Mouse (Mus musculus) forebrain, embryonic 14.5 days (tissue): ENCODE results near the gene Wipf1. TPM values are rescaled to one million over a fixed set of nuclear protein-coding genes. Genes with fewer than 3 reads are reported as not detected.
"Not testable (repeated sequence)": the region's sequence is repeated elsewhere in the genome, so short reads cannot be mapped to it uniquely, and the experiment has no call there.

Experiments used
- ATAC-seq: fragments of 200-750 bp; cut with Nextera tagmentation; 2 replicates; pipeline ENCODE4 v1.8.0; 2017; ENCODE audit warnings: mild to moderate bottlenecking, moderate library complexity
- DNase-seq: peaks from one replicate; pipeline ENCODE4 v3.0.0-alpha.2; 2015; ENCODE audit warnings: low spot score
- H3K27ac ChIP-seq: fragments of 300-500 bp; sonication (generic); 2 replicates; pipeline ENCODE4 v1.5.1; 2014; ENCODE audit warnings: low read depth, mild to moderate bottlenecking, control low read depth, low read length, moderate library complexity
- H3K27me3 ChIP-seq: fragments of 300-500 bp; sonication (generic); replicated peaks from 2 replicates; pipeline ENCODE4 v1.6.1; 2014; ENCODE audit warnings: low read length, control low read depth, mixed read lengths; ENCODE audit not compliant: control insufficient read depth, insufficient read depth
- H3K36me3 ChIP-seq: fragments of 300-500 bp; sonication (generic); 2 replicates; pipeline ENCODE4 v1.6.1; 2014; ENCODE audit warnings: low read length, control low read depth; ENCODE audit not compliant: control insufficient read depth, insufficient read depth
- H3K4me1 ChIP-seq: fragments of 300-500 bp; sonication (generic); 2 replicates; pipeline ENCODE4 v1.6.1; 2014; ENCODE audit warnings: antibody characterized with exemption, low read length, control low read depth; ENCODE audit not compliant: control insufficient read depth, insufficient read depth
- H3K4me2 ChIP-seq: fragments of 300-500 bp; sonication (generic); 2 replicates; pipeline ENCODE4 v1.6.1; 2014; ENCODE audit warnings: mild to moderate bottlenecking, control low read depth, low read length
- H3K4me3 ChIP-seq: fragments of 300-500 bp; sonication (generic); 2 replicates; pipeline ENCODE4 v1.5.1; 2014; ENCODE audit warnings: low read depth, low read length, control low read depth
- H3K9ac ChIP-seq: fragments of 300-500 bp; sonication (generic); 2 replicates; pipeline ENCODE4 v1.6.1; 2014; ENCODE audit warnings: mild to moderate bottlenecking, low read length, control low read depth, moderate library complexity
- H3K9me3 ChIP-seq: fragments of 300-500 bp; sonication (generic); replicated peaks from 2 replicates; pipeline ENCODE4 v1.6.1; 2016; ENCODE audit warnings: low read length, control low read depth, mixed read lengths; ENCODE audit not compliant: control insufficient read depth
- WGBS: fragments of 180-500 bp; shearing (Covaris S2); extraction: QIAGEN DNeasy Blood & Tissue Kit; methylation state at CpG from one replicate; pipeline ENCODE4 v1.1.7; 2014; 5-methylcytosine and 5-hydroxymethylcytosine counted together
- polyA plus RNA-seq: library from polyadenylated mRNA; unstranded; fragments of >200 nt; fragmentation: Nextera tagmentation; extraction: Ambion mirVana; gene quantifications from 2 replicates; pipeline ENCODE4 v1.2.1, GENCODE M21; 2014

Wipf1 gene
- polyA plus RNA-seq, 1 experiment from 2014 or later = 2.5 TPM

- Histone ChIP-seq H3K36me3 (no peaks in the 10 kb centered on the region), H3K27ac (no peak overlapping the region), H3K4me2 (no peak overlapping the region), H3K4me1 (peaks cover 4% of the 10 kb centered on the region; the same call in 1 of the 2 replicates), H3K27me3 (no peaks in the 10 kb centered on the region), H3K9ac (no peak overlapping the region), H3K9me3 (no peaks in the 10 kb centered on the region), H3K4me3 (no peak overlapping the region)
- 18% methylated on average over 7 of the region's 7 CpGs for WGBS
- DNase-seq = peak; percentile 55
- no peak for ATAC-seq
Measured at GRCm38 (mm10) chr2:73566162-73566561, 36.6 kb upstream of the Wipf1 start.

GRCm38 (mm10) chr2:73563690-73564089 lies 34.2 kb upstream of the Wipf1 start:
- DNase-seq (no peak), ATAC-seq (no peak)
- WGBS = 87% methylated on average over 7 of the region's 7 CpGs
- Histone ChIP-seq H3K27ac (no peak overlapping the region), H3K9ac (no peak overlapping the region), H3K36me3 (no peaks in the 10 kb centered on the region), H3K4me3 (no peak overlapping the region), H3K27me3 (no peaks in the 10 kb centered on the region), H3K4me1 (peaks cover 4% of the 10 kb centered on the region; the same call in 1 of the 2 replicates), H3K9me3 (no peaks in the 10 kb centered on the region), H3K4me2 (no peak overlapping the region)

GRCm38 (mm10) chr2:73562656-73563055 lies 33.1 kb upstream of the Wipf1 start:
- H3K4me1 ChIP-seq = peaks cover 4% of the 10 kb centered on the region; the same call in 1 of the 2 replicates
- H3K36me3 ChIP-seq = no peaks in the 10 kb centered on the region
- H3K9me3 ChIP-seq = no peaks in the 10 kb centered on the region
- H3K27ac ChIP-seq = no peak overlapping the region
- H3K4me3 ChIP-seq = no peak overlapping the region
- H3K9ac ChIP-seq = no peak overlapping the region
- no peaks in the 10 kb centered on the region for H3K27me3 ChIP-seq
- DNase-seq (no peak), ATAC-seq (no peak)
- 94% methylated on average over 9 of the region's 9 CpGs for WGBS
- H3K4me2 ChIP-seq = no peak overlapping the region

GRCm38 (mm10) chr2:73561665-73562063 lies 32.1 kb upstream of the Wipf1 start:
- 2% methylated on average over 8 of the region's 8 CpGs for WGBS
- Histone ChIP-seq H3K36me3 (no peaks in the 10 kb centered on the region), H3K4me1 (peaks cover 4% of the 10 kb centered on the region; the same call in 1 of the 2 replicates), H3K4me3 (peak overlapping the region; percentile 32), H3K27me3 (no peaks in the 10 kb centered on the region), H3K9ac (peak overlapping the region; percentile 54; the same call in 1 of the 2 replicates), H3K27ac (no peak overlapping the region), H3K9me3 (no peaks in the 10 kb centered on the region), H3K4me2 (peak overlapping the region; percentile 66)
- DNase-seq (peak; percentile 89), ATAC-seq (peak; percentile 74)

GRCm38 (mm10) chr2:73560899-73561664 lies 31.5 kb upstream of the Wipf1 start:
- peak overlapping the region; percentile 66 for H3K4me2 ChIP-seq
- no peaks in the 10 kb centered on the region for H3K36me3 ChIP-seq
- ATAC-seq (peak; percentile 52), DNase-seq (peak; percentile 32)
- H3K27ac ChIP-seq = no peak overlapping the region
- H3K9me3 ChIP-seq = no peaks in the 10 kb centered on the region
- H3K27me3 ChIP-seq = no peaks in the 10 kb centered on the region
- H3K9ac ChIP-seq = peak overlapping the region; percentile 54; the same call in 1 of the 2 replicates
- peaks cover 4% of the 10 kb centered on the region; the same call in 1 of the 2 replicates for H3K4me1 ChIP-seq
- peak overlapping the region; percentile 32 for H3K4me3 ChIP-seq
- under 1% methylated on average over 23 of the region's 23 CpGs for WGBS

GRCm38 (mm10) chr2:73560445-73560844 lies 30.9 kb upstream of the Wipf1 start:
- Histone ChIP-seq H3K27me3 (no peaks in the 10 kb centered on the region), H3K36me3 (no peaks in the 10 kb centered on the region), H3K9ac (no peak overlapping the region), H3K9me3 (no peaks in the 10 kb centered on the region), H3K4me3 (peak overlapping the region; percentile 32), H3K27ac (no peak overlapping the region), H3K4me2 (peak overlapping the region; percentile 66), H3K4me1 (peaks cover 4% of the 10 kb centered on the region; the same call in 1 of the 2 replicates)
- no peak for DNase-seq
- 37% methylated on average over 7 of the region's 7 CpGs for WGBS
- no peak for ATAC-seq

GRCm38 (mm10) chr2:73557956-73558355 lies 28.4 kb upstream of the Wipf1 start:
- H3K4me1 ChIP-seq = peaks cover 4% of the 10 kb centered on the region; the same call in 1 of the 2 replicates
- no peak overlapping the region for H3K4me3 ChIP-seq
- ATAC-seq (no peak), DNase-seq (no peak)
- no peak overlapping the region for H3K9ac ChIP-seq
- H3K27me3 ChIP-seq = no peaks in the 10 kb centered on the region
- H3K9me3 ChIP-seq = no peaks in the 10 kb centered on the region
- no peaks in the 10 kb centered on the region for H3K36me3 ChIP-seq
- no peak overlapping the region for H3K27ac ChIP-seq
- WGBS = 89% methylated on average over 8 of the region's 8 CpGs
- H3K4me2 ChIP-seq = no peak overlapping the region

GRCm38 (mm10) chr2:73557061-73557460 lies 27.5 kb upstream of the Wipf1 start:
- not testable (repeated sequence) for H3K9me3 ChIP-seq, ATAC-seq, H3K9ac ChIP-seq, H3K27ac ChIP-seq, DNase-seq, H3K4me3 ChIP-seq, H3K27me3 ChIP-seq, H3K4me1 ChIP-seq, H3K36me3 ChIP-seq, H3K4me2 ChIP-seq
- WGBS = 94% methylated on average over 3 of the region's 3 CpGs

- H3K4me3 ChIP-seq = no peak overlapping the region
- no peak overlapping the region for H3K27ac ChIP-seq
- no peaks in the 10 kb centered on the region for H3K4me1 ChIP-seq
- ATAC-seq = no peak
- H3K9ac ChIP-seq = no peak overlapping the region
- no peaks in the 10 kb centered on the region for H3K36me3 ChIP-seq
- no peak for DNase-seq
- WGBS = 60% methylated on average over 3 of the region's 3 CpGs
- no peaks in the 10 kb centered on the region for H3K9me3 ChIP-seq
- H3K27me3 ChIP-seq = no peaks in the 10 kb centered on the region
- H3K4me2 ChIP-seq = no peak overlapping the region
Measured at GRCm38 (mm10) chr2:73554389-73554788, 24.9 kb upstream of the Wipf1 start.
